Mouse (Mus musculus): ENCODE measurements around the gene Htr1d. TPM values are rescaled to one million over a fixed set of nuclear protein-coding genes. Genes with fewer than 3 reads are reported as not detected.
A peak's percentile ranks its signal among the peaks of the same experiment; 100 is the strongest.

The Htr1d gene
- polyA plus RNA-seq, 1 experiment from 2014 or later: 0.75 TPM

DNA sequence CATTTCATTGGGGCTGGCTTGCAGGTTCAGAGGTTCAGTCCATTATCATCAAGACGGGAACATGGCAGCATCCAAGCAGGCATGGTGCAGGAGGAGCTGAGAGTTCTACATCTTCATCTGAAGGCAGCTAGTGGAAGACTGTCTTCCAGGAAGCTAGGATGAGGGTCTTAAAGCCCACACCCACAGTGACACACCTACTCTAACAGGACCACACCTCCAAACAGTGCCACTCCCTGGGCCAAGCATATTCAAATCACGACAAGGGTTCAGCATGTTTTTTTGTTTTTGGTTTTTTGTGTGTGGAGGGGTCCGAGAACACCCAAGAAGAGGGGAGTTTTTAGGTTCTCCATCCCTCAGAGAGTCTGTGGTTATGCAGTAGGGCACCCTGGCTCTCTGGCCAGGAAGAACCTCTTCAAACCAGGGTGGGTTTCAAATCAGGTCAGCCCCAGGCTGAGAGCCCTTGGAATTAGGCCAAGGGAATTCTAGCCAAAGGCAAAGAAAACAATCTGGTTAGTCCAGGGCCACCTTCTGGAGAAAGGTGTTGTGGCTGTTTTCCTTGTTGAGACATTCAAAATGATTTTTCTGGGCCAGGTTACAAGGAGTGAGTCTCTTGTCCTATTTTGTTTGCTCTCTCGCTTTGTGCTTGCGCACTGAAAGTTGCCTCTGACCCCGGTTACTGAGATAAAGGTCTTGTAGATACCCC lies 33.3 kb downstream of the Htr1d start:
- ATAC-seq (ENCODE audit: low read depth): no peak
- no peak overlapping the region for H3K4me2 ChIP-seq
- no peak overlapping the region for H3K9ac ChIP-seq
- 92% methylated on average over 6 of the region's 6 CpGs for WGBS
- H3K36me3 ChIP-seq: no peaks in the 10 kb centered on the region
- H3K9me3 ChIP-seq: no peaks in the 10 kb centered on the region
- peaks cover 7% of the 10 kb centered on the region for H3K27me3 ChIP-seq
- H3K27ac ChIP-seq (replicated peaks): no peak overlapping the region
- peaks cover 9% of the 10 kb centered on the region for H3K4me1 ChIP-seq (replicated peaks)
- no peak overlapping the region for H3K4me3 ChIP-seq

DNA sequence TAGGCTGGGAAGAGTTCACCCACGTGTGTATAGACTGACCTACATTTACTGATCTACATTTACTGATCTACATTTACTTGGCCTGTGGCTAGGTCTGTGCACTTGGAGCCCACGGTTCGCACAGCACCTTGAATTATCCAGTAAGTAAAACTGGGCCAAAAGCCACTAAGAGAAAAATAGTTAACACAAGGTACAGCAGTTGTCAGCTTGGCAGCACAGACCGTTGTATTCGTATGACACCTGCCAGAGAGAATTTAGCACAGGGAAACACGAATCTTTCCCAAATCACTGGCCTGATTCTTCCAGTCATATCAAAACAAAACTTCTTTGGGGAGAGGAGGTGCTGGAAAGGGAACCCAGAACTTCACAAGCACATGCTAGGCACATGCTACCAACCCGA lies 35.0 kb downstream of the Htr1d start:
- peaks cover 18% of the 10 kb centered on the region for H3K27me3 ChIP-seq
- ATAC-seq (ENCODE audit: low read depth): no peak
- WGBS: 82% methylated on average over 7 of the region's 7 CpGs

DNA sequence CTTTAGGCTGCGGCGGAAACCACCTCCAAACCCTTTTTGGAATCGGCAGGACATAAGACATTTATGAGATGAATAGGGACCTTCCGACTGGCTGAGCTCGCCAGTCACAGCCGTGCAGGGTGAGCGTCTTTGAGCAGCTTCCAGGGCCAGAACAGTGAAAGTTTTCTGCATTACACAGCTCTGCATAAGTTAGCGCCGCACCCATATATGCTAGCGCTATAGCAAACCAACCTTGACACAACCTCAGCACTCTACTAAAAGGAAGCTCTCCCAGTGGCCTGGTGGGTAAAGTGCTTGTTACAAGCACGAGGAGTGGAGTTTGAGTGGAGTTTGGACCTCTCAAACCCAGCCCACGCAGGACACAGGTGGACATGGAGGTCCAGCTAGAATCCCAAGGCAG lies 35.9 kb downstream of the Htr1d start:
- Histone ChIP-seq H3K9ac (no peak overlapping the region), H3K27ac (replicated peaks) (no peak overlapping the region), H3K4me2 (no peak overlapping the region), H3K27me3 (peaks cover 27% of the 10 kb centered on the region), H3K4me1 (replicated peaks) (peaks cover 31% of the 10 kb centered on the region), H3K4me3 (no peak overlapping the region), H3K36me3 (no peaks in the 10 kb centered on the region), H3K9me3 (no peaks in the 10 kb centered on the region)
- ATAC-seq (ENCODE audit: low read depth): no peak
- WGBS: 78% methylated on average over 12 of the region's 12 CpGs

More for the DNA sequence above, 35.0 kb downstream of the Htr1d start:
- Histone ChIP-seq H3K4me3 (no peak overlapping the region), H3K36me3 (no peaks in the 10 kb centered on the region), H3K9ac (no peak overlapping the region), H3K27ac (replicated peaks) (no peak overlapping the region), H3K4me1 (replicated peaks) (peaks cover 21% of the 10 kb centered on the region), H3K4me2 (no peak overlapping the region), H3K9me3 (no peaks in the 10 kb centered on the region)

- Histone ChIP-seq H3K9me3 (no peaks in the 10 kb centered on the region), H3K4me1 (replicated peaks) (peaks cover 37% of the 10 kb centered on the region), H3K9ac (no peak overlapping the region), H3K4me3 (no peak overlapping the region), H3K4me2 (no peak overlapping the region), H3K27me3 (peaks cover 38% of the 10 kb centered on the region), H3K27ac (replicated peaks) (no peak overlapping the region), H3K36me3 (no peaks in the 10 kb centered on the region)
- no peak for ATAC-seq (ENCODE audit: low read depth)
- 31% methylated on average over 4 of the region's 4 CpGs for WGBS
Observed at GRCm38 (mm10) chr4:136461206-136461605, 37.9 kb downstream of the Htr1d start.

DNA sequence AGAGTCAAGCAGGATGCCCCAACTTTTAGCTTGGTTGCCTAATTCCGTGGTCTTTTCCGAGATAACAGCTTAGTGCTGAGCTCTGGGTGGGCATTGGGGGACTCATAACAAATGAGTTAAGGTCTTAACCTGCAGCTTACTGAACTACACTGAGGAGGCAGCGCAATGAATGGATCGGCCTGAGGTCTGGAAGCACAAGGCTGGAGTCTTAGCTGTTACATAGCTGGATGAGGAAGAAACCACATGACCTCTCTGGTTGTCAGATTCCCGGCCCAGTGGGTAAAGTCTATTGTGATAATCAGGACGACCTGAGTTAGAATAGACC lies 38.4 kb downstream of the Htr1d start:
- peak; percentile 14; the same call in 1 of the 2 replicates for ATAC-seq (ENCODE audit: low read depth)
- H3K4me1 ChIP-seq (replicated peaks): peaks cover 40% of the 10 kb centered on the region
- peaks cover 38% of the 10 kb centered on the region for H3K27me3 ChIP-seq
- H3K4me3 ChIP-seq: peak overlapping the region; percentile 65
- H3K27ac ChIP-seq (replicated peaks): no peak overlapping the region
- peak overlapping the region; percentile 93 for H3K4me2 ChIP-seq
- peak overlapping the region; percentile 80 for H3K9ac ChIP-seq
- no peaks in the 10 kb centered on the region for H3K36me3 ChIP-seq
- H3K9me3 ChIP-seq: no peaks in the 10 kb centered on the region
- 12% methylated on average over 6 of the region's 6 CpGs for WGBS

DNA sequence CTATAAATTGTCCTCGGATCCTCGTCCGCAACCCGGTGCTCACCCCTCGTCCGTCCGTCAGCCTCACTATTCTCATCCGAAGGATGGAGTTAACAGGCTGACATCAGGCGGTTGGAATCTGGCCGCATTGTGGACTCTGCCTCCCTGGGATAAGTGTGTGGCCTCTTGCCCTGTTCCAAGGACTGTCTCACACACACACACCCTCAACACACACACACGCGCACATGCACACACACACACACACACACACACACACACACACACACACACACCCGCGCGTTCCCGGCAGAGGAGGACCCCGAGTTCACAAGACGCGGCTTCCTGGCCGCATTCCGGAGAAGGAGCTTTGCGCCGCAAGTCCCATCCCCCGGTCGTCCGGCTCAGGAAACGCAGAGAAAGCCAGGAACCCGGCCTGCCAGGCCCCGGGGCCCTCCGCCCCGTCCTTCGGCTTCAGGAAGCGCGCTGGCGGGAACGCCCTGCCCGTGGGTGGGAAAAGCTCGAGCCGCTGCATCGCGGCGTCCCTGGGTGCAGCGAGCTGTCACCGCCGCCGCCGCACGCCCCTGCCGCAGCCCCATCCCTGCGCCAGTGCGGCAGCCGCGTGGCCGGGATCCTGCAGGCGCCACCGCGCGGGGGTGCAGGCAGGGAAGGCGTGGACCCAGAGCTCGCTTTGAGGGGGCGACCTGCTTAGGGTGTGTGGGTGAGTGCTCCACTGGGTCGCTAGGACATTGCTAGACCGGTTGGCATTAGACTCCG lies 38.9 kb downstream of the Htr1d start, which contains the start of gene 6030445D17Rik:
TSS of gene 6030445D17Rik (plus strand) at position 165 of the 753 bp plus-strand sequence.
- under 1% methylated on average over 63 of the region's 64 CpGs for WGBS
- Histone ChIP-seq H3K4me2 (peak within 1 kb of the TSS; percentile 93), H3K27me3 (peaks cover 38% of the 10 kb centered on the region), H3K9me3 (no peaks in the 10 kb centered on the region), H3K4me3 (peak within 1 kb of the TSS; percentile 65), H3K4me1 (replicated peaks) (peaks cover 40% of the 10 kb centered on the region), H3K27ac (replicated peaks) (peak within 1 kb of the TSS; percentile 71), H3K36me3 (no peaks in the 10 kb centered on the region), H3K9ac (peak within 1 kb of the TSS; percentile 80)
- peak; percentile 84 for ATAC-seq (ENCODE audit: low read depth)

DNA sequence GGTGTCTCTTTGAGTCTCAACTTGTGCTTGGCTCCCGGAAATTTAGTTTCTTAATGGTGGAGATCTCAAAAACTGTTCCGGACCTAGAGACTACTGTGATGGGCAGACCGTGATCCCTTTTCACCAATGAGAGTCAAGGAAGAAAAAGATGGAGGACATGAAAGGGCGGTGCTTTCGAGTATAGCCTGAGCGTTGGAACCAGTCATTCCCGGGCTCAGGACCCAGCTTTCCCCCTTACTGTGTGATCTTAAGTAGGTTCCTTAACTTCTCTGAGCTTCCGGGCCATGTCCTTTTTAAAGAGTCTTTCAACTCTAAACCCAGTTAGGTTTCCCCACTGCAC lies 39.5 kb downstream of the Htr1d start:
- no peaks in the 10 kb centered on the region for H3K36me3 ChIP-seq
- H3K9me3 ChIP-seq: no peaks in the 10 kb centered on the region
- peak; percentile 70 for ATAC-seq (ENCODE audit: low read depth)
- peak overlapping the region; percentile 80 for H3K9ac ChIP-seq
- WGBS: 2% methylated on average over 8 of the region's 8 CpGs
- H3K4me3 ChIP-seq: peak overlapping the region; percentile 65
- H3K27ac ChIP-seq (replicated peaks): peak overlapping the region; percentile 71
- peak overlapping the region; percentile 93 for H3K4me2 ChIP-seq
- H3K27me3 ChIP-seq: peaks cover 38% of the 10 kb centered on the region
- H3K4me1 ChIP-seq (replicated peaks): peaks cover 40% of the 10 kb centered on the region

GRCm38 (mm10) chr4:136463436-136463835 lies 40.1 kb downstream of the Htr1d start:
- ATAC-seq (ENCODE audit: low read depth): no peak
- WGBS: 11% methylated on average over 9 of the region's 9 CpGs
- Histone ChIP-seq H3K9me3 (no peaks in the 10 kb centered on the region), H3K4me2 (peak overlapping the region; percentile 93), H3K9ac (no peak overlapping the region), H3K4me1 (replicated peaks) (peaks cover 40% of the 10 kb centered on the region), H3K36me3 (no peaks in the 10 kb centered on the region), H3K27ac (replicated peaks) (no peak overlapping the region), H3K27me3 (peaks cover 38% of the 10 kb centered on the region), H3K4me3 (peak overlapping the region; percentile 65)

DNA sequence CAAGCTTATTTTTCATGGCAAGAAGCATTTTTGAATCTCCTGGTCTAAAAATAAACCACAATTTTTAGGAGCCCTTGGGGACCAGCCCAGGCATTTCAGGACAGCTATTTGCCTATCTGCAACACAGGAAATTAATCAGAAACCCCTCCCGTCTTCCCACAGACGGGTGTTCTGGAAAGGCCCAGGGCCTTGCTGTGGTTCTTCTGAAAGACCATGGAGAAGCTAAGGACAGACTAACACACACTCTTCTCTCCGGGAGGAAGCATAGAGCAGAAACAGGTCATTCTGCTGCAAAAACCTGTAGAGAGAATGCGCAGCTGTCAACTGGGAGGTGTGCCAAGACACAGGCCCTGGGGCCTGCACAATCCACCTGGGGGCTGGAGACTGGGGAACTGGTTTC lies 42.9 kb downstream of the Htr1d start:
- Histone ChIP-seq H3K4me3 (no peak overlapping the region), H3K36me3 (no peaks in the 10 kb centered on the region), H3K27ac (replicated peaks) (no peak overlapping the region), H3K27me3 (peaks cover 35% of the 10 kb centered on the region), H3K4me1 (replicated peaks) (peaks cover 51% of the 10 kb centered on the region), H3K9ac (no peak overlapping the region), H3K9me3 (no peaks in the 10 kb centered on the region), H3K4me2 (no peak overlapping the region)
- 47% methylated on average over 4 of the region's 4 CpGs for WGBS
- ATAC-seq (ENCODE audit: low read depth): no peak

DNA sequence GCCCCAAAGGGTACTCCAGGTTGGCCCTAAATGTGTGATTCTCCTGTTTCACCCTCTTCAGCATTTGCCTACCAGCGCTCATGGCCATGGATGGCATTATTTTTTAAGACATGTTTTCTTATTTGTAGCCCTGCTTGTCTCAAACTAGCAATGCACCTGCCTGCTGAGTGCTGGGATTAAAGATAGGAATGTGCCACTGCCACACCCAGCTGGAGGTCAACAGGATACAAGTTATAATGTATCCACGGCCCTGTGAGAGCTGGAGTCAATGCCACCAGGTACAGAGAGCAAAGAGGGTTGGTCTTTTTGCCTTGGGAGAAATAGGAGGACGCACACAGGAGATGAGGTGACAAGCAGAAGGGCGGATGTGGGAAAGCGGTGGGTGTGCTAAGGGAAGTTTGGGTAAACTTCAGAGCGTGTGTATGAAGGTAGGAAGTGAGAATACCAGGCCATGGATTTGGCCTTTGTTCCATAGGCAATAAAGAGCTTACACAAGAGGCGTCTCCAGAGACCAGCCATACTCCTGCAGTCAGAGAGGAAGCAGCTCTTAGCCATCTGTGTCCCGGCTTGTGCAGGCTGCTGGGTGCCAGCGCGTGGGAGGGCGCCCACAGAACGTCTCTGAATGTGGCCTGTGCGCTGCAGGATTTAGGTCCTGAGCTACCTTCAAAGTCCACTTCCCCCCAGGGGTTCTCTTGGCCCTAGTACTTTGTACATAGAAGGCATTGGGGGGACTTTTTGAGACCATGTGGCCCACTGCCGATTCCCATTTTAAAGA lies 45.4 kb downstream of the Htr1d start:
- 66% methylated on average over 14 of the region's 14 CpGs for whole genome bisulfite sequencing
- Histone ChIP-seq H3K9ac (no peak overlapping the region), H3K36me3 (no peaks in the 10 kb centered on the region), H3K4me2 (peak overlapping the region; percentile 70), H3K4me1 (replicated peaks) (peaks cover 42% of the 10 kb centered on the region), H3K4me3 (no peak overlapping the region), H3K27ac (replicated peaks) (peak overlapping the region; percentile 29; the same call in 1 of the 2 replicates), H3K27me3 (peaks cover 16% of the 10 kb centered on the region), H3K9me3 (no peaks in the 10 kb centered on the region)
- ATAC-seq (ENCODE audit: low read depth): peak; percentile 48; the same call in 1 of the 2 replicates

DNA sequence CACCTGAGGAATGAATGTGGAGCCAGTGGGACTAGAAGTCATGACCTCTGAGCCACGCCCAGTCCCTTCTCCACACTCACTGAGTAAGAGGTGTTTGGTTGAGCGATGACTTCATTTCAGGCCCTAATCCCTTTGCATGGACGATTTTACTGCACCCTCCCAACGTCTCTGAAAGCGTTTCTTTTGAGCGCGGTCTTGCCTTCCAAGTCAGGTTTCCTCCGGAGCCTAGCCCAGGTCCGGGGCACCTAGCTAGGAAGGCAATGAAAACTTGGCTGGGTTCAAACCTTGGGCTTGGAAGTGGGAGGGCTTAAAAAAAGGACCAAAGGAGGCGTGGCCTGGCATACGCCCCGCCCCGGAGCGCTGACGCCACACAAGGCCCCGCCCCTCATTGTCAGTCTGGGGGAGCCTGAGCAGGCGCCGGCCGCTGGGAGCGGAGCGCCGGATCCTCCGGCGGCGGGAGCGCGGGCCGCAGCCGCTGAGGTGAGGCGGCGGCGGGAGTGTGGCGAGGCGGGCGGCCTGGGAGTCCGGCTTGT lies 46.1 kb downstream of the Htr1d start, which contains the start of gene Luzp1:
TSS of gene Luzp1 (plus strand) at position 391 of the 533 bp plus-strand sequence.
- H3K27ac ChIP-seq (replicated peaks): peak within 1 kb of the TSS; percentile 97
- 2% methylated on average over 36 of the region's 36 CpGs for WGBS
- ATAC-seq (ENCODE audit: low read depth): peak; percentile 92
- H3K4me2 ChIP-seq: peak within 1 kb of the TSS; percentile 70
- H3K4me1 ChIP-seq (replicated peaks): peaks cover 43% of the 10 kb centered on the region
- peaks cover 9% of the 10 kb centered on the region for H3K27me3 ChIP-seq
- no peaks in the 10 kb centered on the region for H3K9me3 ChIP-seq
- peak within 1 kb of the TSS; percentile 91 for H3K9ac ChIP-seq
- peak within 1 kb of the TSS; percentile 93 for H3K4me3 ChIP-seq
- H3K36me3 ChIP-seq: no peaks in the 10 kb centered on the region
